Comparison of ENCODE assay signal across 8 mouse cellular contexts in the genomic region with DNA sequence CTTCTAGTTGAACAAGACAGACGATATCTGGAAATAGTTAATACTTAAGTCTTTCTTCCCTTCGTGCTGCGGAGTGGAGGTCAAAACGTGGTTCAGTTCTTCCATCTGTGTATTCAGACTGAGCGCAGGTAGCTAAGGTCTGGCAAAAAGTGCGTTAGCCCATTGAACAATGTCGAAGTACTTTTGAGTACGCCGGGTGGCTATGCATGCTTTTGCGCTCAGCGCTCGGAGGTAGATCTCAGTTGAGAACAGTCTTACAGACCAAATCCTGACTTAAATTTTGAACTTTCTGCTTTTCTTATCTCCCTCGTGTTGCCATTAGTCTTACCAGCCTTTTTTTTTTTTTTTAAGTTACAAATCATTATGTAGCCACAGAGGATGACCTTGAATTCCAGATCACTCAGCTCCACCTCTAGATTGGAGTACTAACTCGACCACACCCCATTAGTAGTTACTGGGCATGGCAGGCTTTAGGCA. TPM values are rescaled to one million over a fixed set of nuclear protein-coding genes. Genes with fewer than 3 reads are reported as not detected.
A peak's percentile ranks its signal among the peaks of the same experiment; 100 is the strongest.
DNase-seq lines count a peak whose midpoint lies in the region; ATAC-seq and TF ChIP-seq lines count a peak whose summit lies in the region.

No protein-coding gene starts in this region.

- ATAC-seq in erythroid progenitor cell, adult 5-6 weeks (replicated peaks; ENCODE audit: low FRiP score, poor library complexity, severe bottlenecking) = peak; percentile 62
- ATAC-seq in kidney, embryonic 14.5 days (ENCODE audit: low FRiP score, low TSS enrichment) = no peak
- ATAC-seq in midbrain, embryonic 14.5 days (ENCODE audit: low FRiP score, low TSS enrichment) = no peak

- TF ChIP-seq CTCF in spleen, adult 2 months (IDR thresholded peaks at IDR 0.05; ENCODE audit: extremely low read depth, insufficient read depth, insufficient read length, insufficient replicate concordance) = no peak

- H3K4me3 ChIP-seq in spleen, adult 2 months (ENCODE audit: extremely low read depth, insufficient read depth, insufficient read length) = peak overlapping the region; percentile 82
- H3K4me3 ChIP-seq in kidney, embryonic 14.5 days (ENCODE audit: low read length) = peak overlapping the region; percentile 99
- peak overlapping the region; percentile 98 for H3K4me3 ChIP-seq in midbrain, embryonic 14.5 days (replicated peaks; ENCODE audit: low read depth, low read length)

- H3K4me1 ChIP-seq in spleen, adult 2 months (ENCODE audit: control insufficient read depth, insufficient read depth, insufficient read length) = peaks cover 5% of the 10 kb centered on the region
- H3K4me1 ChIP-seq in kidney, embryonic 14.5 days (ENCODE audit: control insufficient read depth, insufficient read depth, low read length) = peaks cover 14% of the 10 kb centered on the region; the same call in 1 of the 2 replicates
- peaks cover 20% of the 10 kb centered on the region for H3K4me1 ChIP-seq in midbrain, embryonic 14.5 days (ENCODE audit: control insufficient read depth, insufficient read depth, low read length)

- H3K27ac ChIP-seq in spleen, adult 2 months (ENCODE audit: insufficient read depth, low read length) = peak overlapping the region; percentile 99; the same call in 1 of the 2 replicates
- no peak overlapping the region for H3K27ac ChIP-seq in kidney, embryonic 14.5 days (ENCODE audit: low read depth, low read length)
- no peak overlapping the region for H3K27ac ChIP-seq in midbrain, embryonic 14.5 days (replicated peaks; ENCODE audit: low read depth, low read length)

- H3K27me3 ChIP-seq in spleen, adult 2 months (ENCODE audit: control insufficient read depth, insufficient read depth, low read length) = no peaks in the 10 kb centered on the region
- no peaks in the 10 kb centered on the region for H3K27me3 ChIP-seq in kidney, embryonic 14.5 days (ENCODE audit: control insufficient read depth, insufficient read depth, low read length)
- H3K27me3 ChIP-seq in midbrain, embryonic 14.5 days (ENCODE audit: control insufficient read depth, insufficient read depth, low read length) = no peaks in the 10 kb centered on the region

- DNase-seq in spleen, adult 2 months (ENCODE audit: low read depth in 1 of 2, low spot score in 2 of 2) = no peak
- no peak for DNase-seq in spleen, adult 18-20 months
- no peak for DNase-seq in midbrain, embryonic 14.5 days
- no peak for DNase-seq in T-cell, adult 2 months (ENCODE audit: low spot score)
- no peak for DNase-seq in cerebellum, postnatal 36 days
- no peak for DNase-seq in left cerebral cortex, adult 11 months (ENCODE audit: low spot score)

- H3K9me3 ChIP-seq in kidney, embryonic 14.5 days (ENCODE audit: control insufficient read depth, low read length) = no peaks in the 10 kb centered on the region
- H3K9me3 ChIP-seq in midbrain, embryonic 14.5 days (ENCODE audit: control insufficient read depth, low read length) = no peaks in the 10 kb centered on the region

- WGBS in spleen, adult 2 months = 1% methylated on average over 14 of the region's 14 CpGs
- WGBS in kidney, embryonic 14.5 days = under 1% methylated on average over 14 of the region's 14 CpGs
- 2% methylated on average over 14 of the region's 14 CpGs for WGBS in midbrain, embryonic 14.5 days

- no peaks in the 10 kb centered on the region for H3K36me3 ChIP-seq in spleen, adult 2 months (ENCODE audit: control insufficient read depth, insufficient read depth, low read length)
- no peaks in the 10 kb centered on the region for H3K36me3 ChIP-seq in kidney, embryonic 14.5 days (ENCODE audit: control insufficient read depth, insufficient read depth, low read length)
- H3K36me3 ChIP-seq in midbrain, embryonic 14.5 days (ENCODE audit: control insufficient read depth, insufficient read depth, low read length) = no peaks in the 10 kb centered on the region

- H3K9ac ChIP-seq in kidney, embryonic 14.5 days (ENCODE audit: low read depth, low read length) = peak overlapping the region; percentile 99
- H3K9ac ChIP-seq in midbrain, embryonic 14.5 days (replicated peaks; ENCODE audit: low read length) = peak overlapping the region; percentile 86

- peak overlapping the region; percentile 76 for H3K4me2 ChIP-seq in kidney, embryonic 14.5 days (replicated peaks; ENCODE audit: low read depth, low read length)
- peak overlapping the region; percentile 99 for H3K4me2 ChIP-seq in midbrain, embryonic 14.5 days (ENCODE audit: low read length)

- no peak for TF ChIP-seq POLR2A in spleen, adult 2 months (IDR thresholded peaks at IDR 0.05; ENCODE audit: low read depth, low read length)

RNA-seq across cellular contexts. Expression of a gene that starts 8.3 kb away (rescaled TPM):
- 141 and 143 TPM in 2 replicates for polyA plus RNA-seq in spleen, adult 2 months (2012; rRNA removed)
- total RNA-seq in erythroid progenitor cell, adult 5-6 weeks (2015; ENCODE audit: low replicate concordance) = 403 and 407 TPM in 2 replicates
- total RNA-seq in erythroid progenitor cell, adult 5-6 weeks (2017; ENCODE audit: low replicate concordance) = 524 and 658 TPM in 2 replicates
- 606 and 823 TPM in 2 replicates for polyA plus RNA-seq in kidney, embryonic 14.5 days (2014; fragmentation: Nextera tagmentation; extraction: Ambion mirVana)
- polyA plus RNA-seq in midbrain, embryonic 14.5 days (2014; fragmentation: Nextera tagmentation; extraction: Ambion mirVana) = 215 and 312 TPM in 2 replicates

RNA-seq across cellular contexts. Expression of a gene that starts 29.0 kb away (rescaled TPM):
- polyA plus RNA-seq in spleen, adult 2 months (2012; rRNA removed) = not detected in 2 replicates
- total RNA-seq in erythroid progenitor cell, adult 5-6 weeks (2015; ENCODE audit: low replicate concordance) = not detected in 2 replicates
- not detected in 2 replicates for total RNA-seq in erythroid progenitor cell, adult 5-6 weeks (2017; ENCODE audit: low replicate concordance)
- polyA plus RNA-seq in kidney, embryonic 14.5 days (2014; fragmentation: Nextera tagmentation; extraction: Ambion mirVana) = 77.7 and 94.8 TPM in 2 replicates
- 1.4 and 1.7 TPM in 2 replicates for polyA plus RNA-seq in midbrain, embryonic 14.5 days (2014; fragmentation: Nextera tagmentation; extraction: Ambion mirVana)

RNA-seq across cellular contexts. Expression of a gene that starts 46.6 kb away (rescaled TPM):
- polyA plus RNA-seq in spleen, adult 2 months (2012; rRNA removed) = 1.4 and 1.9 TPM in 2 replicates
- 1.4 TPM in 1 of 2 replicates, not detected in the other for total RNA-seq in erythroid progenitor cell, adult 5-6 weeks (2015; ENCODE audit: low replicate concordance)
- 1.0 and 1.1 TPM in 2 replicates for total RNA-seq in erythroid progenitor cell, adult 5-6 weeks (2017; ENCODE audit: low replicate concordance)
- polyA plus RNA-seq in kidney, embryonic 14.5 days (2014; fragmentation: Nextera tagmentation; extraction: Ambion mirVana) = 6.6 and 10.0 TPM in 2 replicates
- 10.1 and 13.2 TPM in 2 replicates for polyA plus RNA-seq in midbrain, embryonic 14.5 days (2014; fragmentation: Nextera tagmentation; extraction: Ambion mirVana)

Comparison
In these comparisons a context has a peak if more than half of its experiments do, and no peak if none do; other contexts are left out.
1. RNA of a gene that starts 29.0 kb away (polyA plus RNA-seq): 77.7 to 94.8 TPM in kidney, embryonic 14.5 days; 1.4 to 1.7 TPM in midbrain, embryonic 14.5 days and not detected in spleen, adult 2 months; every median in the first group is over 10 times any median in the second.
2. Peak in every context shown above with its lines, with median percentiles within 50 percentile points of each other: H3K4me3 ChIP-seq.